Mouse (Mus musculus) inflammation-experienced regulatory T-cells, adult 6 months (primary cell): Measurements from ENCODE around the gene Il24. TPM values are rescaled to one million over a fixed set of nuclear protein-coding genes. Genes with fewer than 3 reads are reported as not detected.
A peak's percentile ranks its signal among the peaks of the same experiment; 100 is the strongest.

Experiments
- ATAC-seq: one replicate; pipeline ENCODE4 v1.8.0; 2017
- polyA plus RNA-seq, 3 experiments: library from polyadenylated mRNA; unstranded; fragments of 100-300 nt; shearing (Covaris generic); gene quantifications; one replicate each; pipeline ENCODE4 v1.2.1; 2017

The Il24 gene
- polyA plus RNA-seq, 3 experiments from 2014 or later, result not detected

- ATAC-seq, result peak; percentile 88
Observed at GRCm38 (mm10) chr1:130850405-130850804, 36.8 kb downstream of the Il24 start.

GRCm38 (mm10) chr1:130849530-130850214, 37.6 kb downstream of the Il24 start:
- ATAC-seq, result no peak

- ATAC-seq, result no peak
Observed at GRCm38 (mm10) chr1:130844516-130844915, 42.7 kb downstream of the Il24 start.

- no peak for ATAC-seq
Observed at GRCm38 (mm10) chr1:130841621-130842020, 45.6 kb downstream of the Il24 start.

DNA sequence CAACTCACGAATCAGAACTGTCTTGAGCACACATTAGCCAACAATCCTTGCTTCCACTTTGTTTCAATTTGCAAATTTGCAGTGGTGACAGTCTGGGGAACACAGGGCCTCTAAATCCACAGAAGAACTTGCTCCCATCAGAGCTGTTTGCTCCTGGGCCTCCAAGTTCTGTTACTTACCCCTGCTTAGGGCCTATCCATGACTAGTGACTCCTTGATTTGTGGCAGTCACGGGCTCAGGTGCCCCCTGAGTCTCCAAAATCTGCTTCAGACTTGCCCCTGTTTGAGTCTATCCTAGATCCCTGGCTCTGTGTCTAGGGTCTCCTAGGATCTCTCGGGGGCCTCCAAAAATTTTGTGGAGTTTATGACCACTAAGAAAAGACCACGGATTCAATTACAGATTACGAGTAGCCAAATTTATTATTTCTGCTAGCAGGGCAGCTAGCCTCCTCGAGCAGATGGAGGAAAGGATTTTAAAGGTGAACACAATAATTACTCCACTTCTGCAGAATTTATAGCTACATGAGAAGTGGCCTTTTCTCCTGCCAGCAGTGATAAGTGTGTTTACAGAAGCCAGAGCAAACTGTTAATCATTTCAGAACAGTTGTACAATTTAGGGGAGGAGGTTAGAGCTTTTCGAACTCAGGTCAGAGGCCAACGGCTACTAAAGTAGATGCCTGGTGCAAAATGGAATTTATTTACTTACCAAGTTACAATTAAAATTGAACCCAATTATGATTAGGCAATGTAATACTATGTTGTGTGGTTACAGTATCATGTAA, 46.5 kb downstream of the Il24 start:
- ATAC-seq, result no peak

DNA sequence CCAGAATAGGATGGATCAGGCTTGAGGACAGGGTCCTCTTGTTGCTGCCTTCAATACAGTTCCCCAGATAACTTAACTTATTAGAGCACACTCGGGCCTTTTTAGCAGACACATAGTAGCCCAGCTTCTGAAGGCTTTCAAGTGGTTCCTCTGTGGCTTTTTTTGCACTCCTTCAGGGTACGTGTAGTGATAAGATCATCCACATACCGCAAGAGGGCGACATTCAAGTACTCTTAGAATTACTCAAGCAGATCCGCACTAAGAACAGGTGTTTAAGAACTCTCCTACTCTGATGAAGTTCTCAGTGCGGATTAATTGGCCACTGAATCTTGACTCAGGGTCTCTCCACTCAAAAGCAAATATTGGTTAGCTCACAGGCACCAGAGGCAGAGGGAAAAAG, 49.0 kb downstream of the Il24 start:
- ATAC-seq, result peak; percentile 75

GRCm38 (mm10) chr1:130835161-130835936, 51.9 kb downstream of the Il24 start:
- no peak for ATAC-seq

- ATAC-seq, result no peak
Observed at GRCm38 (mm10) chr1:130832230-130833149, 54.8 kb downstream of the Il24 start.

Other genes with a start within 250 kb of the Il24 start
- gene C4bp, start 225.8 kb downstream of the Il24 start, polyA plus RNA-seq, result under 1 TPM in 1 of 3 experiments, not detected in 2; 0.09 TPM
- gene Gm29427, start 171.7 kb downstream of the Il24 start, polyA plus RNA-seq, result not detected
- 10 to 100 TPM; 15.7 to 23.2 (median 19.5) TPM for gene Yod1, start 170.1 kb downstream of the Il24 start, polyA plus RNA-seq
- gene Pfkfb2, start 158.2 kb downstream of the Il24 start, polyA plus RNA-seq, result 1 to 10 TPM in 2 of 3 experiments, under 1 TPM in 1; 0.68 to 4.3 (median 2.6) TPM
- gene AA986860, start 155.5 kb downstream of the Il24 start, polyA plus RNA-seq, result under 1 TPM in 1 of 3 experiments, not detected in 2; 0.36 TPM
- under 1 TPM in 1 of 3 experiments, not detected in 2; 0.19 TPM for gene Fcamr, start 86.6 kb downstream of the Il24 start, polyA plus RNA-seq
- gene Pigr, start 60.8 kb downstream of the Il24 start, polyA plus RNA-seq, result under 1 TPM in 1 of 3 experiments, not detected in 2; 0.19 TPM
- 1 to 10 TPM in 2 of 3 experiments, not detected in 1; 2.2 to 2.7 TPM for gene Fcmr, start 21.8 kb downstream of the Il24 start, polyA plus RNA-seq
- not detected for gene Il20, start 24.0 kb upstream of the Il24 start, polyA plus RNA-seq
- under 1 TPM in 1 of 3 experiments, not detected in 2; 0.35 TPM for gene Il19, start 52.7 kb upstream of the Il24 start, polyA plus RNA-seq
- gene Il10, start 132.4 kb upstream of the Il24 start, polyA plus RNA-seq, result 10 to 100 TPM in 1 of 3 experiments, 1 to 10 TPM in 2; 7.5 to 13.6 (median 8.0) TPM
- 10 to 100 TPM in 1 of 3 experiments, 1 to 10 TPM in 2; 9.0 to 11.8 (median 9.8) TPM for gene Mapkapk2, start 210.4 kb upstream of the Il24 start, polyA plus RNA-seq